Mouse (Mus musculus) limb, embryonic 11.5 days (tissue): Measurements from ENCODE around the gene Wdr3. TPM values are rescaled to one million over a fixed set of nuclear protein-coding genes. Genes with fewer than 3 reads are reported as not detected.

Source experiments
- ATAC-seq: fragments of 200-750 bp; cut with Nextera tagmentation; 2 replicates; pipeline ENCODE4 v1.8.0; 2017; ENCODE audit warnings: low read depth; ENCODE audit not compliant: insufficient number of reproducible peaks, low FRiP score, low TSS enrichment
- DNase-seq: peaks from one replicate; pipeline ENCODE4 v3.0.0-alpha.2; 2015; ENCODE audit warnings: low spot score
- H3K27ac ChIP-seq: fragments of 300-500 bp; sonication (generic); replicated peaks from 2 replicates; pipeline ENCODE4 v1.5.1; 2014; ENCODE audit warnings: low read depth, mild to moderate bottlenecking, low read length
- H3K27me3 ChIP-seq: fragments of 300-500 bp; sonication (generic); 2 replicates; pipeline ENCODE4 v1.6.1; 2014; ENCODE audit warnings: mild to moderate bottlenecking, low read length, mixed read lengths; ENCODE audit not compliant: control insufficient read depth, insufficient read depth
- H3K36me3 ChIP-seq: fragments of 300-500 bp; sonication (generic); 2 replicates; pipeline ENCODE4 v1.6.1; 2014; ENCODE audit warnings: mild to moderate bottlenecking, low read length, moderate library complexity, mixed read lengths; ENCODE audit not compliant: control insufficient read depth, insufficient read depth
- H3K4me1 ChIP-seq: fragments of 300-500 bp; sonication (generic); 2 replicates; pipeline ENCODE4 v1.6.1; 2014; ENCODE audit warnings: low read length, mixed read lengths; ENCODE audit not compliant: control insufficient read depth, insufficient read depth
- H3K4me2 ChIP-seq: fragments of 300-500 bp; sonication (generic); 2 replicates; pipeline ENCODE4 v1.6.1; 2014; ENCODE audit warnings: low read depth, mild to moderate bottlenecking, moderate library complexity; ENCODE audit not compliant: severe bottlenecking
- H3K4me3 ChIP-seq: fragments of 300-500 bp; sonication (generic); 2 replicates; pipeline ENCODE4 v1.5.1; 2014; ENCODE audit warnings: low read depth, low read length
- H3K9ac ChIP-seq: fragments of 300-500 bp; sonication (generic); 2 replicates; pipeline ENCODE4 v1.6.1; 2014; ENCODE audit warnings: mild to moderate bottlenecking, low read length
- H3K9me3 ChIP-seq: fragments of 300-500 bp; sonication (generic); 2 replicates; pipeline ENCODE4 v1.6.1; 2016; ENCODE audit warnings: low read length; ENCODE audit not compliant: control insufficient read depth
- WGBS: fragments of 180-500 bp; shearing (Covaris S2); extraction: QIAGEN DNeasy Blood & Tissue Kit; methylation state at CpG from one replicate; pipeline ENCODE4 v1.1.7; 2014; 5-methylcytosine and 5-hydroxymethylcytosine counted together
- polyA plus RNA-seq: library from polyadenylated mRNA; unstranded; fragments of >200 nt; fragmentation: Nextera tagmentation; extraction: Ambion mirVana; gene quantifications from 2 replicates; pipeline ENCODE4 v1.2.1, GENCODE M21; 2014

The Wdr3 gene
- polyA plus RNA-seq, 1 experiment from 2014 or later: 63.1 TPM

- H3K27me3 ChIP-seq: no peaks in the 10 kb centered on the region
- no peak overlapping the region for H3K4me2 ChIP-seq
- no peak overlapping the region for H3K9ac ChIP-seq
- H3K4me3 ChIP-seq: no peak overlapping the region
- ATAC-seq: no peak
- H3K27ac ChIP-seq: no peak overlapping the region
- no peaks in the 10 kb centered on the region for H3K9me3 ChIP-seq
- DNase-seq: no peak
- H3K36me3 ChIP-seq: no peaks in the 10 kb centered on the region
- peaks cover 4% of the 10 kb centered on the region for H3K4me1 ChIP-seq
Observed at GRCm38 (mm10) chr3:100164991-100165390, 2.8 kb upstream of the Wdr3 start.

GRCm38 (mm10) chr3:100163556-100163955 lies 1.3 kb upstream of the Wdr3 start:
- H3K36me3 ChIP-seq: peaks cover 9% of the 10 kb centered on the region; the same call in 1 of the 2 replicates
- 85% methylated on average over 2 of the region's 2 CpGs for WGBS
- no peaks in the 10 kb centered on the region for H3K27me3 ChIP-seq
- no peak overlapping the region for H3K4me3 ChIP-seq
- no peak overlapping the region for H3K4me2 ChIP-seq
- no peak for DNase-seq
- ATAC-seq: no peak
- no peak overlapping the region for H3K27ac ChIP-seq
- H3K9me3 ChIP-seq: no peaks in the 10 kb centered on the region
- H3K9ac ChIP-seq: no peak overlapping the region
- peaks cover 4% of the 10 kb centered on the region for H3K4me1 ChIP-seq

GRCm38 (mm10) chr3:100161665-100162314 lies 417 bp downstream of the Wdr3 start:
- peaks cover 4% of the 10 kb centered on the region for H3K4me1 ChIP-seq
- H3K36me3 ChIP-seq: peaks cover 9% of the 10 kb centered on the region; the same call in 1 of the 2 replicates
- H3K27me3 ChIP-seq: no peaks in the 10 kb centered on the region
- no peak for DNase-seq
- peak overlapping the region; percentile 78 for H3K9ac ChIP-seq
- no peaks in the 10 kb centered on the region for H3K9me3 ChIP-seq
- ATAC-seq: no peak
- WGBS: 1% methylated on average over 35 of the region's 35 CpGs
- peak overlapping the region; percentile 88 for H3K4me2 ChIP-seq
- peak overlapping the region; percentile 90 for H3K4me3 ChIP-seq
- H3K27ac ChIP-seq: no peak overlapping the region

GRCm38 (mm10) chr3:100160682-100161445 lies 1.3 kb downstream of the Wdr3 start:
- peak overlapping the region; percentile 88 for H3K4me2 ChIP-seq
- no peaks in the 10 kb centered on the region for H3K9me3 ChIP-seq
- H3K36me3 ChIP-seq: peaks cover 9% of the 10 kb centered on the region; the same call in 1 of the 2 replicates
- no peaks in the 10 kb centered on the region for H3K27me3 ChIP-seq
- H3K4me1 ChIP-seq: peaks cover 4% of the 10 kb centered on the region
- WGBS: 88% methylated on average over 15 of the region's 15 CpGs
- H3K27ac ChIP-seq: no peak overlapping the region
- ATAC-seq (no peak), DNase-seq (no peak)
- no peak overlapping the region for H3K9ac ChIP-seq
- no peak overlapping the region; the same call in 1 of the 2 replicates for H3K4me3 ChIP-seq

GRCm38 (mm10) chr3:100122445-100122844 lies 39.8 kb downstream of the Wdr3 start:
- ATAC-seq (no peak), DNase-seq (no peak)
- Histone ChIP-seq H3K27me3 (no peaks in the 10 kb centered on the region), H3K4me1 (no peaks in the 10 kb centered on the region), H3K4me3 (no peak overlapping the region), H3K4me2 (no peak overlapping the region), H3K9me3 (no peaks in the 10 kb centered on the region), H3K36me3 (no peaks in the 10 kb centered on the region), H3K9ac (no peak overlapping the region), H3K27ac (no peak overlapping the region)
- 78% methylated on average over 1 of the region's 1 CpGs for WGBS

- DNase-seq: no peak
- Histone ChIP-seq H3K4me3 (no peak overlapping the region), H3K4me1 (no peaks in the 10 kb centered on the region), H3K27me3 (no peaks in the 10 kb centered on the region), H3K36me3 (no peaks in the 10 kb centered on the region), H3K4me2 (no peak overlapping the region), H3K9me3 (no peaks in the 10 kb centered on the region), H3K9ac (no peak overlapping the region), H3K27ac (no peak overlapping the region)
- ATAC-seq: no peak
- WGBS: 78% methylated on average over 2 of the region's 2 CpGs
Observed at GRCm38 (mm10) chr3:100121961-100122360, 40.2 kb downstream of the Wdr3 start.

- no peak overlapping the region for H3K27ac ChIP-seq
- H3K9me3 ChIP-seq: no peaks in the 10 kb centered on the region
- DNase-seq: no peak
- H3K9ac ChIP-seq: no peak overlapping the region
- no peaks in the 10 kb centered on the region for H3K4me1 ChIP-seq
- H3K4me3 ChIP-seq: no peak overlapping the region
- no peaks in the 10 kb centered on the region for H3K36me3 ChIP-seq
- H3K27me3 ChIP-seq: no peaks in the 10 kb centered on the region
- H3K4me2 ChIP-seq: no peak overlapping the region
- 77% methylated on average over 2 of the region's 2 CpGs for WGBS
- no peak for ATAC-seq
Observed at GRCm38 (mm10) chr3:100118681-100119080, 43.5 kb downstream of the Wdr3 start.

GRCm38 (mm10) chr3:100106736-100107135 lies 55.5 kb downstream of the Wdr3 start:
- no peaks in the 10 kb centered on the region for H3K27me3 ChIP-seq
- H3K27ac ChIP-seq: no peak overlapping the region
- WGBS: 92% methylated on average over 2 of the region's 2 CpGs
- H3K4me3 ChIP-seq: no peak overlapping the region
- H3K4me2 ChIP-seq: no peak overlapping the region
- H3K9ac ChIP-seq: no peak overlapping the region
- no peaks in the 10 kb centered on the region for H3K4me1 ChIP-seq
- DNase-seq: no peak
- H3K9me3 ChIP-seq: no peaks in the 10 kb centered on the region
- no peak for ATAC-seq
- no peaks in the 10 kb centered on the region for H3K36me3 ChIP-seq
